8 mouse cellular contexts compared by ENCODE assay signal in genomic region chr8:20424104-20424902, GRCm38 (mm10).
DNase-seq lines count a peak whose midpoint lies in the region; ATAC-seq and TF ChIP-seq lines count a peak whose summit lies in the region.
"Not testable (repeated sequence)": the region's sequence is repeated elsewhere in the genome, so short reads cannot be mapped to it uniquely, and the experiment has no call there.

No protein-coding gene starts in this region.

- ATAC-seq in forebrain, embryonic 13.5 days: peak; percentile 100
- peak; percentile 100 for ATAC-seq in heart, postnatal 0 days (ENCODE audit: insufficient read depth, low read depth)
- ATAC-seq in liver, embryonic 15.5 days (ENCODE audit: insufficient read depth): peak; percentile 98
- peak; percentile 100 for ATAC-seq in neural tube, embryonic 12.5 days (ENCODE audit: low FRiP score, low read depth)
- ATAC-seq in stomach, postnatal 0 days (ENCODE audit: low FRiP score, low TSS enrichment): peak; percentile 99

- H3K27ac ChIP-seq in forebrain, embryonic 13.5 days; liver, embryonic 15.5 days (replicated peaks); neural tube, embryonic 12.5 days: not testable (repeated sequence)
- H3K27ac ChIP-seq in heart, postnatal 0 days (ENCODE audit: low read depth): peak overlapping the region; percentile 59
- H3K27ac ChIP-seq in stomach, postnatal 0 days (replicated peaks): peak overlapping the region; percentile 40; the same call in 1 of the 2 replicates

- peak overlapping the region; percentile 47 for H3K4me3 ChIP-seq in forebrain, embryonic 13.5 days
- H3K4me3 ChIP-seq in heart, postnatal 0 days (ENCODE audit: low read depth, low read length): peak overlapping the region; percentile 59
- peak overlapping the region; percentile 64 for H3K4me3 ChIP-seq in liver, embryonic 15.5 days (replicated peaks)
- peak overlapping the region; percentile 49 for H3K4me3 ChIP-seq in neural tube, embryonic 12.5 days
- peak overlapping the region; percentile 48 for H3K4me3 ChIP-seq in stomach, postnatal 0 days (ENCODE audit: low read depth, low read length)

- peak overlapping the region; percentile 75 for H3K9ac ChIP-seq in forebrain, embryonic 13.5 days
- H3K9ac ChIP-seq in heart, postnatal 0 days (replicated peaks; ENCODE audit: low read depth, low read length): peak overlapping the region; percentile 62
- peak overlapping the region; percentile 58 for H3K9ac ChIP-seq in liver, embryonic 15.5 days
- peak overlapping the region; percentile 57 for H3K9ac ChIP-seq in neural tube, embryonic 12.5 days
- peak overlapping the region; percentile 63 for H3K9ac ChIP-seq in stomach, postnatal 0 days (ENCODE audit: low read length)

- H3K4me2 ChIP-seq in forebrain, embryonic 13.5 days: peak overlapping the region; percentile 39
- peak overlapping the region; percentile 51 for H3K4me2 ChIP-seq in heart, postnatal 0 days (ENCODE audit: low read depth, low read length)
- peak overlapping the region; percentile 59 for H3K4me2 ChIP-seq in liver, embryonic 15.5 days
- H3K4me2 ChIP-seq in neural tube, embryonic 12.5 days (replicated peaks): peak overlapping the region; percentile 39
- peak overlapping the region; percentile 36; the same call in 1 of the 2 replicates for H3K4me2 ChIP-seq in stomach, postnatal 0 days (replicated peaks; ENCODE audit: low read depth)

- peak; percentile 71 for DNase-seq in CD4-positive, CD25-positive, alpha-beta regulatory T cell, adult 2 months (ENCODE audit: low read depth, low spot score)
- peak; percentile 99 for DNase-seq in c-Kit-positive CD71-positive TER-119-negative erythroid progenitor cells, embryonic 14.5 days (ENCODE audit: low read depth)
- peak; percentile 94 for DNase-seq in heart, postnatal 0 days (ENCODE audit: low spot score)
- peak; percentile 100 for DNase-seq in kidney, postnatal 36 days
- DNase-seq in stomach, postnatal 0 days (ENCODE audit: low spot score): peak; percentile 98

- not testable (repeated sequence) for H3K9me3 ChIP-seq in forebrain, embryonic 13.5 days (replicated peaks); heart, postnatal 0 days (replicated peaks; ENCODE audit: control insufficient read depth, low read length); liver, embryonic 15.5 days (replicated peaks); neural tube, embryonic 12.5 days; stomach, postnatal 0 days (ENCODE audit: control insufficient read depth, low read length)

- H3K27me3 ChIP-seq in forebrain, embryonic 13.5 days; heart, postnatal 0 days (ENCODE audit: control insufficient read depth, insufficient read depth, low read length); liver, embryonic 15.5 days; neural tube, embryonic 12.5 days (replicated peaks); stomach, postnatal 0 days (ENCODE audit: control insufficient read depth, insufficient read depth, low read length): not testable (repeated sequence)

- TF ChIP-seq CTCF in heart, postnatal 0 days (IDR thresholded peaks at IDR 0.05; ENCODE audit: low read depth): peak; percentile 88
- peak; percentile 79 for TF ChIP-seq CTCF in stomach, postnatal 0 days (IDR thresholded peaks at IDR 0.05; ENCODE audit: low read depth)

- not testable (repeated sequence) for H3K4me1 ChIP-seq in forebrain, embryonic 13.5 days; heart, postnatal 0 days (ENCODE audit: control insufficient read depth, insufficient read depth); liver, embryonic 15.5 days (replicated peaks); neural tube, embryonic 12.5 days; stomach, postnatal 0 days (replicated peaks; ENCODE audit: control insufficient read depth, insufficient read depth)

- 0 out of 2 replicates have a peak, but pooled peaks have one; percentile 40 for TF ChIP-seq EP300 in heart, postnatal 0 days (IDR thresholded peaks at IDR 0.05; ENCODE audit: low read depth)
- not testable (repeated sequence) for TF ChIP-seq EP300 in stomach, postnatal 0 days (optimal IDR thresholded peaks at IDR 0.05)

- H3K36me3 ChIP-seq in forebrain, embryonic 13.5 days (ENCODE audit: poor library complexity, severe bottlenecking); heart, postnatal 0 days (replicated peaks; ENCODE audit: control insufficient read depth, insufficient read depth, low read length); liver, embryonic 15.5 days (replicated peaks); neural tube, embryonic 12.5 days; stomach, postnatal 0 days (ENCODE audit: control insufficient read depth, insufficient read depth, low read length): not testable (repeated sequence)

- WGBS in forebrain, embryonic 13.5 days: 8% methylated on average over 60 of the region's 72 CpGs
- WGBS in heart, postnatal 0 days: under 1% methylated on average over 62 of the region's 72 CpGs
- WGBS in liver, embryonic 15.5 days (ENCODE audit: insufficient replicate concordance): 6% methylated on average over 70 of the region's 72 CpGs
- 4% methylated on average over 70 of the region's 72 CpGs for WGBS in neural tube, embryonic 12.5 days
- WGBS in stomach, postnatal 0 days: 4% methylated on average over 61 of the region's 72 CpGs
